Mouse (Mus musculus) mesoderm, embryonic 11.5 days (tissue): ENCODE results near the gene Dazap2.

Experiments used
- DNase-seq: peaks from one replicate; pipeline ENCODE4 v3.0.0-alpha.2; 2012; ENCODE audit warnings: low read depth, low spot score

The Dazap2 gene

GRCm38 (mm10) chr15:100614996-100615824, at the start of gene Dazap2:
Gene Dazap2 (plus strand): TSS chr15:100615349.
- DNase-seq: peak; percentile 98

GRCm38 (mm10) chr15:100566531-100566930, 48.6 kb upstream of the Dazap2 start:
- no peak for DNase-seq

- no peak for DNase-seq
Observed at GRCm38 (mm10) chr15:100569239-100569638, 45.9 kb upstream of the Dazap2 start.

- DNase-seq: no peak
Observed at GRCm38 (mm10) chr15:100573946-100574345, 41.2 kb upstream of the Dazap2 start.

GRCm38 (mm10) chr15:100574378-100574777, 40.8 kb upstream of the Dazap2 start:
- DNase-seq: no peak

GRCm38 (mm10) chr15:100575366-100575765, 39.8 kb upstream of the Dazap2 start:
- DNase-seq: no peak

- DNase-seq: no peak
Observed at GRCm38 (mm10) chr15:100576392-100576791, 38.8 kb upstream of the Dazap2 start.

GRCm38 (mm10) chr15:100576810-100577209, 38.3 kb upstream of the Dazap2 start:
- DNase-seq: no peak

GRCm38 (mm10) chr15:100577972-100578371, 37.2 kb upstream of the Dazap2 start:
- DNase-seq: no peak

- DNase-seq: no peak
Observed at GRCm38 (mm10) chr15:100580108-100580507, 35.0 kb upstream of the Dazap2 start.

- DNase-seq: no peak
Observed at GRCm38 (mm10) chr15:100585931-100586330, 29.2 kb upstream of the Dazap2 start.

GRCm38 (mm10) chr15:100587166-100587565, 28.0 kb upstream of the Dazap2 start:
- no peak for DNase-seq

- no peak for DNase-seq
Observed at GRCm38 (mm10) chr15:100588297-100588696, 26.9 kb upstream of the Dazap2 start.

GRCm38 (mm10) chr15:100590436-100590835, 24.7 kb upstream of the Dazap2 start:
- no peak for DNase-seq

- DNase-seq: no peak
Observed at GRCm38 (mm10) chr15:100592817-100593216, 22.3 kb upstream of the Dazap2 start.

- DNase-seq: no peak
Observed at GRCm38 (mm10) chr15:100598287-100598882, 16.8 kb upstream of the Dazap2 start.

GRCm38 (mm10) chr15:100598883-100599275, 16.3 kb upstream of the Dazap2 start:
- DNase-seq: peak; percentile 60

- peak; percentile 22 for DNase-seq
Observed at GRCm38 (mm10) chr15:100599276-100600046, 15.7 kb upstream of the Dazap2 start, which contains the start of gene Pou6f1. Gene Pou6f1 (minus strand): TSS chr15:100599984.

- DNase-seq: peak; percentile 92
Observed at GRCm38 (mm10) chr15:100600047-100600695, 15.0 kb upstream of the Dazap2 start.

- DNase-seq: no peak
Observed at GRCm38 (mm10) chr15:100600696-100601272, 14.4 kb upstream of the Dazap2 start.

- DNase-seq: no peak
Observed at GRCm38 (mm10) chr15:100601669-100602068, 13.5 kb upstream of the Dazap2 start.
